Comparison of ENCODE assay signal across 8 mouse cellular contexts in the genomic region with DNA sequence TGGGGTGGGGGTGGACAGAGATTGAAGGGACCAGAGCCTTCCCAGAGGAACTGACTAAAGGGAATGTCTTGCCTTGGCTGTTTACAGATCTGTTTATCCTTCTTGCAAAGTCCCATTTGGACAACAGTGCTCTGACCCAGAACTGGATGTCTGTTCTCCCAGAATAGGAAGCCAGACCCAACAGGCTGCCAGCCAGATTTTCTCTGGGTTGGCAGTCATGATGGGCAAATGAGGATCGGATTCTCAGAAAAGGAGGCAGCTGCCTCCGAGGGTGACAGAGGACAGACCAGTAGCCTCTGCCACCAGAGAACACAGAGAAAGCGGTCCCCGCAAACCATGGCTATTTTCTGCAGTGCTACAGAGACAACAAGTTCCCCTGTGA. TPM values are rescaled to one million over a fixed set of nuclear protein-coding genes. Genes with fewer than 3 reads are reported as not detected.
DNase-seq lines count a peak whose midpoint lies in the region; ATAC-seq lines count a peak whose summit lies in the region.

No protein-coding gene starts in this region.

- peak; percentile 32 for DNase-seq in neural tube, embryonic 11.5 days (ENCODE audit: low spot score)
- DNase-seq in neural tube, embryonic 10.5 days (ENCODE audit: extremely low spot score, low spot score) = no peak
- DNase-seq in cerebellum, postnatal 14 days = peak; percentile 85 to 88
- DNase-seq in gastrocnemius, postnatal 4 days (ENCODE audit: low spot score in 2 of 2) = peak; percentile 35 to 71
- peak; percentile 66 to 74 for DNase-seq in layer of hippocampus, postnatal 10 days (ENCODE audit: low spot score in 2 of 2)
- no peak for DNase-seq in retina, postnatal 1 day
- no peak for DNase-seq in spleen, postnatal 36 days (ENCODE audit: low spot score in 2 of 2)

- H3K9ac ChIP-seq in neural tube, embryonic 11.5 days (ENCODE audit: low read length) = peak overlapping the region; percentile 61
- H3K9ac ChIP-seq in midbrain, embryonic 13.5 days (replicated peaks) = peak overlapping the region; percentile 58

- peak overlapping the region; percentile 45 for H3K4me2 ChIP-seq in neural tube, embryonic 11.5 days (ENCODE audit: low read depth)
- H3K4me2 ChIP-seq in midbrain, embryonic 13.5 days (replicated peaks) = peak overlapping the region; percentile 56

- H3K27ac ChIP-seq in neural tube, embryonic 11.5 days (ENCODE audit: low read depth, low read length) = peak overlapping the region; percentile 39
- peak overlapping the region; percentile 78 for H3K27ac ChIP-seq in midbrain, embryonic 13.5 days

- no peak for ATAC-seq in neural tube, embryonic 11.5 days (ENCODE audit: insufficient read depth, low FRiP score, low TSS enrichment)
- ATAC-seq in midbrain, embryonic 13.5 days = no peak

- peak overlapping the region; percentile 39 for H3K4me3 ChIP-seq in neural tube, embryonic 11.5 days (ENCODE audit: low read depth, low read length)
- H3K4me3 ChIP-seq in midbrain, embryonic 13.5 days (replicated peaks) = peak overlapping the region; percentile 36

- WGBS in neural tube, embryonic 11.5 days = 3% methylated on average over 4 of the region's 4 CpGs
- WGBS in midbrain, embryonic 13.5 days = 0% methylated on average over 4 of the region's 4 CpGs

- no peaks in the 10 kb centered on the region for H3K9me3 ChIP-seq in neural tube, embryonic 11.5 days (ENCODE audit: control insufficient read depth, low read length)
- H3K9me3 ChIP-seq in midbrain, embryonic 13.5 days = no peaks in the 10 kb centered on the region

- peaks cover 16% of the 10 kb centered on the region for H3K4me1 ChIP-seq in neural tube, embryonic 11.5 days (ENCODE audit: control insufficient read depth, insufficient read depth, low read length)
- peaks cover 44% of the 10 kb centered on the region for H3K4me1 ChIP-seq in midbrain, embryonic 13.5 days (replicated peaks)

- no peaks in the 10 kb centered on the region for H3K27me3 ChIP-seq in neural tube, embryonic 11.5 days (ENCODE audit: control insufficient read depth, insufficient read depth, low read length)
- no peaks in the 10 kb centered on the region for H3K27me3 ChIP-seq in midbrain, embryonic 13.5 days

- no peaks in the 10 kb centered on the region for H3K36me3 ChIP-seq in neural tube, embryonic 11.5 days (ENCODE audit: control insufficient read depth, insufficient read depth, low read length)
- no peaks in the 10 kb centered on the region for H3K36me3 ChIP-seq in midbrain, embryonic 13.5 days

RNA-seq across cellular contexts. Expression of gene Sparc, which starts 3.7 kb away (rescaled TPM):
- 450 and 492 TPM in 2 replicates for polyA plus RNA-seq in neural tube, embryonic 11.5 days (2014; fragmentation: Nextera tagmentation; extraction: Ambion mirVana)
- 1,000 to 10,000 TPM; 2,207 to 2,385 TPM for total RNA-seq in gastrocnemius, postnatal 4 days (2021)
- 100 to 1,000 TPM; 378 to 402 TPM for total RNA-seq in layer of hippocampus, postnatal 10 days (2021)
- 374 and 417 TPM in 2 replicates for polyA plus RNA-seq in midbrain, embryonic 13.5 days (2015; fragmentation: Nextera tagmentation; extraction: Ambion mirVana)

RNA-seq across cellular contexts. Expression of gene Atox1, which starts 41.8 kb away (rescaled TPM):
- polyA plus RNA-seq in neural tube, embryonic 11.5 days (2014; fragmentation: Nextera tagmentation; extraction: Ambion mirVana) = 244 and 248 TPM in 2 replicates
- total RNA-seq in gastrocnemius, postnatal 4 days (2021) = 10 to 100 TPM; 87.6 to 95.6 TPM
- 100 to 1,000 TPM; 139 to 143 TPM for total RNA-seq in layer of hippocampus, postnatal 10 days (2021)
- polyA plus RNA-seq in midbrain, embryonic 13.5 days (2015; fragmentation: Nextera tagmentation; extraction: Ambion mirVana) = 258 and 274 TPM in 2 replicates

RNA-seq across cellular contexts. Expression of gene G3bp1, which starts 50.2 kb away (rescaled TPM):
- 235 and 236 TPM in 2 replicates for polyA plus RNA-seq in neural tube, embryonic 11.5 days (2014; fragmentation: Nextera tagmentation; extraction: Ambion mirVana)
- 10 to 100 TPM; 77.3 TPM for total RNA-seq in gastrocnemius, postnatal 4 days (2021)
- 10 to 100 TPM; 43.8 to 44.0 TPM for total RNA-seq in layer of hippocampus, postnatal 10 days (2021)
- 145 and 147 TPM in 2 replicates for polyA plus RNA-seq in midbrain, embryonic 13.5 days (2015; fragmentation: Nextera tagmentation; extraction: Ambion mirVana)

Comparison
In these comparisons a context has a peak if more than half of its experiments do, and no peak if none do; other contexts are left out.
1. DNase-seq: peak in neural tube, embryonic 11.5 days (single experiment), cerebellum, postnatal 14 days (2 of 2), gastrocnemius, postnatal 4 days (2 of 2) and layer of hippocampus, postnatal 10 days (2 of 2); none in neural tube, embryonic 10.5 days (single experiment), retina, postnatal 1 day (single experiment) and spleen, postnatal 36 days (0 of 2).
2. RNA of gene Sparc, which starts 3.7 kb away (total RNA-seq): 2,207 to 2,385 TPM in gastrocnemius, postnatal 4 days; 378 to 402 TPM in layer of hippocampus, postnatal 10 days; every median in the first group is over 4 times any median in the second.